Mouse (Mus musculus) liver, adult 2 months (tissue): Measurements from ENCODE around the gene N4bp1.

Experiments
- CTCF ChIP-seq: fragments of 200-500 bp; IDR thresholded peaks from 2 replicates; pipeline ENCODE4 v1.5.1; 2011; ENCODE audit warnings: low read depth, low read length, control low read depth
- POLR2A ChIP-seq: fragments of 200-500 bp; IDR thresholded peaks from 2 replicates; pipeline ENCODE4 v1.6.1; 2011; ENCODE audit warnings: low read length, control low read depth; ENCODE audit not compliant: insufficient read depth; ENCODE audit errors: extremely low read depth

- TF ChIP-seq CTCF (no peak), POLR2A (no peak)
Observed at GRCm38 (mm10) chr8:86894194-86894761, 9.2 kb upstream of the N4bp1 start.
